Mouse (Mus musculus): ENCODE results near the gene Jchain. TPM values are rescaled to one million over a fixed set of nuclear protein-coding genes. Genes with fewer than 3 reads are reported as not detected.

The Jchain gene
- total RNA-seq, 2 experiments from 2014 or later, result 2.1 to 13.5 TPM

- no peak for DNase-seq
These were observed 3.2 kb upstream of the Jchain start for GRCm38 (mm10) chr5:88530908-88531307.

- DNase-seq, result peak; percentile 17 to 55
These were observed 8.5 kb downstream of the Jchain start for GRCm38 (mm10) chr5:88519232-88519631.

- DNase-seq, result peak in 1 of 2 experiments; percentile 7
These were observed 18.7 kb downstream of the Jchain start for GRCm38 (mm10) chr5:88508990-88509389.

DNA sequence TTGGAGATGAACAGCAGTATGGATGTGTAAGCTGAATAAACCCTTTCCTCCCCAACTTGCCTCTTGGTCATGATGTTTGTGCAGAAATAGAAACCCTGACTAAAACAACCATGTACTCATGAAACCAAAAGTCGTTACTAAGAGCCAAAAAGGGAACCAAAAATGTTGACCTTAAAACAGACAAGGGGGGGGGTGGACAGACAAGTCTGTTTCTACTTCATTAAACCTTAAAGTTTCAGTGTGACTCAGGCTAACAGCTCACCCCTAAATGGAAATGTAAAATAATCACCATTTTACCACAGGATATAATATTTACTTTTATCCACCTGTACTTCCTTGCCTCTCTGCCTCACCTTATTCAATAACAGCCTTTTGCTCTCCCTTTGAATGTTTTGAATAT, 19.1 kb downstream of the Jchain start:
- DNase-seq, result no peak

DNA sequence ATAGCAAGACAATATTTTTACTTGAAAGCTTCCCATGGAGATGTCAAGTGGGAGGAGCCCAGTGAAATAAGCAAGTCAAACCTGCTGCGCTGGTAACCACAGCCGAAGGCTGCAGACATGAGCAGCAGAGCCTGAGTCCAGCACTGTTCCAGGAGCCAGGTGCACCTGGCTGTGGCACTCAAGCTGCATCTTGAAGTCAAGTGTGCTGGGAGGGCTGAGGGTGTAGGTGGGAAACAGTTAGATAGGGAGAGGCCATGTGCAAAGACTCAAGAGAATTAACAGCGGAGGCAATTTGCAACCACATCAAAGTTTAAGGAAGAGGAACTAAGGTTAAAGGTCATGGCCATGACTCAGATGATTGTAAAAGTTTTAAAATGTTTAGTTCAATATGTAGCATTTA, 27.9 kb downstream of the Jchain start:
- no peak for DNase-seq

- no peak for DNase-seq
These were observed 36.6 kb downstream of the Jchain start for GRCm38 (mm10) chr5:88491111-88491510.

GRCm38 (mm10) chr5:88489004-88489403, 38.7 kb downstream of the Jchain start:
- DNase-seq, result no peak

DNA sequence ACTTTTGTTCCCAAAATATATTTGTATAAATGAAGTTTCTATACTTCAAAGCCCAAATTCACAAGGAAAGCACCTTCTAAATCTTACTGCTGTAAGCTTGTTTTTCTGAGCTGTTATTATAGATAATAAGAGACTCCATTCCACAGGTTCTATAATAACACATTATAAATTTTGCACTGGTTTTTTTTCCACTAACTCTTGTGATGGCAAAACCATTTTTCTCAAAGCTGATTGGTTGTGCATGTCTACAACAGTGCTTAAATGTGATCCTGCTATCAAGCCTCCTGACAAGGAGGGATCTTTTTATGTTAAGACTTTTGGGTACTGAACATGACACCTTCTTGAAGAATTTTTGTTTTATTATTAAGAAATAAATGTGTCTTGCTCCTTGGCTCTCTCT, 40.0 kb downstream of the Jchain start, which contains the start of gene Enam:
TSS of gene Enam (plus strand) at position 301 of the 400 bp plus-strand sequence.
- no peak for DNase-seq

Other genes starting within 250 kb of the Jchain start
- not detected for gene Prol1, start 210.6 kb downstream of the Jchain start, total RNA-seq (2021)
- gene Amtn, start 151.8 kb downstream of the Jchain start, total RNA-seq (2021), result not detected
- gene Ambn, start 71.9 kb downstream of the Jchain start, total RNA-seq (2021), result not detected
- not detected for gene Enam, start 39.9 kb downstream of the Jchain start, total RNA-seq (2021)
- 10 to 100 TPM; 20.1 to 21.6 TPM for gene Utp3, start 26.6 kb upstream of the Jchain start, total RNA-seq (2021)
- 10 to 100 TPM; 13.8 to 15.0 TPM for gene Rufy3, start 37.1 kb upstream of the Jchain start, total RNA-seq (2021)
- gene Grsf1, start 148.3 kb upstream of the Jchain start, total RNA-seq (2021), result 100 to 1,000 TPM; 208 to 215 TPM
- gene Mob1b, start 193.0 kb upstream of the Jchain start, total RNA-seq (2021), result 10 to 100 TPM; 19.1 to 20.5 TPM
- 1 to 10 TPM; 2.3 to 2.4 TPM for gene Dck, start 237.1 kb upstream of the Jchain start, total RNA-seq (2021)